Mouse (Mus musculus) embryonic facial prominence, embryonic 10.5 days (tissue): ENCODE measurements around the gene Pepd. TPM values are rescaled to one million over a fixed set of nuclear protein-coding genes. Genes with fewer than 3 reads are reported as not detected.

Source experiments
- DNase-seq: peaks from one replicate; pipeline ENCODE4 v3.0.0-alpha.2; 2017; ENCODE audit warnings: low spot score
- H3K27ac ChIP-seq: fragments of 300-500 bp; sonication (generic); replicated peaks from 2 replicates; pipeline ENCODE4 v1.5.1; 2016; ENCODE audit warnings: mild to moderate bottlenecking
- H3K27me3 ChIP-seq: fragments of 300-500 bp; sonication (generic); replicated peaks from 2 replicates; pipeline ENCODE4 v1.6.1; 2016; ENCODE audit warnings: low read depth, mild to moderate bottlenecking; ENCODE audit not compliant: poor library complexity, severe bottlenecking
- H3K36me3 ChIP-seq: fragments of 300-500 bp; sonication (generic); replicated peaks from 2 replicates; pipeline ENCODE4 v1.6.1; 2016; ENCODE audit warnings: mild to moderate bottlenecking, moderate library complexity
- H3K4me1 ChIP-seq: fragments of 300-500 bp; sonication (generic); 2 replicates; pipeline ENCODE4 v1.6.1; 2016
- H3K4me3 ChIP-seq: fragments of 300-500 bp; sonication (generic); 2 replicates; pipeline ENCODE4 v1.5.1; 2016; ENCODE audit warnings: mild to moderate bottlenecking, moderate library complexity
- H3K9me3 ChIP-seq: fragments of 300-500 bp; sonication (generic); 2 replicates; pipeline ENCODE4 v1.6.1; 2016; ENCODE audit warnings: mild to moderate bottlenecking
- WGBS: fragments of 180-500 bp; shearing (Covaris S2); methylation state at CpG from one replicate; pipeline ENCODE4 v1.1.7; 2016; 5-methylcytosine and 5-hydroxymethylcytosine counted together
- polyA plus RNA-seq: library from polyadenylated mRNA; unstranded; fragments of >200 nt; fragmentation: Nextera tagmentation; extraction: Ambion mirVana; gene quantifications from 2 replicates; pipeline ENCODE4 v1.2.1, GENCODE M21; 2016

Pepd gene
- polyA plus RNA-seq, 1 experiment from 2014 or later, result 77.1 TPM

DNA sequence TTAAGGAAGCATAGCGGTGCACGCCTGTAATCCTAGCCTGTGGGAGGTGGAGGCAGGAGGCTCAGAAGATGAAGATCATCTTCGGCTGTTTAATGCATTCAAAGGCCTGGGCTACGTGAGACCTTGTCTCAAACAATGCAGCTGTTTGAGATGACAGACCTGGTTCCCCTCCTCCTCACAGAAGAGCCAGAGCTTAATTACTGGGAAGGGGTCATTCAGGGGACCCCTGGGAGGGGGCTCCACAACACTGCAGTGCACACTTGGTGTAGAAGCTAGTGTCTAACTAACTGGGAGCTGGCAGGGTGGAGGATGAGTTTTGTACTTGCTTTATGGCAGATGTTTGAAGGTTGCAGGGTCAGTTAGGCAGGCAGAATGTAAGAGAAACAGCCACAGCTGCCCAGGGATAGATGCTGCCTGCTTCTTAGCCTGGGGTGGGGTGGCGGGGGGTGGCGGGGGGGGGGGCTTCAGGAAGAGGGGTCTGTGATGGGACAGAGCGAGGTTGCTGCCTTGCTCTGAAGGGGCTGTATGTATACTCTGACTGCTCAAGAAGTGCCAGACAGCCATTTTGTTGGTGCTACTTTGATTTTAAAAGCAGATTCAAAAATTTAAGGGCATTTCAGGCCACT lies 26.6 kb downstream of the Pepd start:
- Histone ChIP-seq H3K36me3 (peaks cover 48% of the 10 kb centered on the region), H3K9me3 (peaks cover 11% of the 10 kb centered on the region; the same call in 1 of the 2 replicates), H3K4me1 (peaks cover 30% of the 10 kb centered on the region), H3K27ac (peak overlapping the region; percentile 89), H3K4me3 (peak overlapping the region; percentile 18), H3K27me3 (no peaks in the 10 kb centered on the region)
- 26% methylated on average over 7 of the region's 7 CpGs for WGBS
- peak; percentile 39 for DNase-seq

GRCm38 (mm10) chr7:34939262-34939951 lies 27.2 kb downstream of the Pepd start:
- Histone ChIP-seq H3K36me3 (peaks cover 49% of the 10 kb centered on the region), H3K9me3 (peaks cover 11% of the 10 kb centered on the region; the same call in 1 of the 2 replicates), H3K27ac (peak overlapping the region; percentile 89), H3K4me1 (peaks cover 30% of the 10 kb centered on the region), H3K27me3 (no peaks in the 10 kb centered on the region), H3K4me3 (peak overlapping the region; percentile 18)
- peak; percentile 56 for DNase-seq
- WGBS, result 34% methylated on average over 14 of the region's 14 CpGs

- peaks cover 30% of the 10 kb centered on the region for H3K4me1 ChIP-seq
- DNase-seq, result peak; percentile 42
- WGBS, result 27% methylated on average over 7 of the region's 7 CpGs
- no peak overlapping the region for H3K4me3 ChIP-seq
- peak overlapping the region; percentile 89 for H3K27ac ChIP-seq
- peaks cover 11% of the 10 kb centered on the region; the same call in 1 of the 2 replicates for H3K9me3 ChIP-seq
- H3K36me3 ChIP-seq, result peaks cover 47% of the 10 kb centered on the region
- H3K27me3 ChIP-seq, result no peaks in the 10 kb centered on the region
These were observed 27.8 kb downstream of the Pepd start for GRCm38 (mm10) chr7:34939952-34940312.

GRCm38 (mm10) chr7:34943581-34944123 lies 31.5 kb downstream of the Pepd start:
- Histone ChIP-seq H3K36me3 (peaks cover 52% of the 10 kb centered on the region), H3K4me1 (peaks cover 19% of the 10 kb centered on the region), H3K9me3 (no peaks in the 10 kb centered on the region), H3K27ac (no peak overlapping the region), H3K4me3 (no peak overlapping the region), H3K27me3 (no peaks in the 10 kb centered on the region)
- DNase-seq, result no peak
- WGBS, result 74% methylated on average over 4 of the region's 4 CpGs

DNA sequence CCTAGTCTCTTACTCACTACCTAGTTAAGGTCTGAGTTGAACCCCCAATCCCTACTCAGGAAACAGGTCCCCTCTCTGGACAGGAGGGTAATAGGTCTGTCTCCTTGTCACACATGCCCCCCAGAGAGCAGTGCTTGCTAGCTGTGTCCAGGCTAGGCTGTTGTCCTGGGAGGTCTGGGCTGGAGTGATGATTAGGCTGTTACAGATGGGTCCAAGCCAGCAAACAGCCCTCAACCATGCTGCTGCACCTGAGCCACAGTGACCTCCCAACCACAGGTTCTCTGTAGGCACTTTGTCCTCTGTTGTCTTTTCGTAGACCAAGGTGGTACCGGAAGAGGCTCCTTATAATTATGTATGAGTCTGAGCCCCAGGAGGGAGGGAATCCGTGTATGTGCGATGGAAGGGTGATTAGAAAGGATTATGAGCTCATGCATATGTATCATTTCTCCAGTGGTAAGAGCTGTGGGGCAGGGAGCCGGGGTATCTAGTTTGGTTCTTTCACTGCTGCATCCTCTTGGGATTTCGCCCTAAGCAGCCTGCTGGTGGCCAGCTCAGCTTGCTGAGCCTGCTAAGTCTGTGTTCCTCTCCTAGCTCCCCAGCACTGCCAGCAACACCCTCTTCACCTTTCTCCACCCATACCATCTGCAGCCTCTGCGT lies 34.2 kb downstream of the Pepd start:
- H3K9me3 ChIP-seq, result no peaks in the 10 kb centered on the region
- H3K27me3 ChIP-seq, result no peaks in the 10 kb centered on the region
- 83% methylated on average over 7 of the region's 7 CpGs for WGBS
- peaks cover 56% of the 10 kb centered on the region for H3K36me3 ChIP-seq
- no peak overlapping the region for H3K27ac ChIP-seq
- no peak for DNase-seq
- H3K4me3 ChIP-seq, result no peak overlapping the region
- H3K4me1 ChIP-seq, result no peaks in the 10 kb centered on the region

GRCm38 (mm10) chr7:34954548-34954947 lies 42.4 kb downstream of the Pepd start:
- Histone ChIP-seq H3K27me3 (no peaks in the 10 kb centered on the region), H3K27ac (no peak overlapping the region), H3K36me3 (peaks cover 33% of the 10 kb centered on the region; the same call in 1 of the 2 replicates), H3K4me3 (no peak overlapping the region), H3K9me3 (no peaks in the 10 kb centered on the region), H3K4me1 (peaks cover 5% of the 10 kb centered on the region; the same call in 1 of the 2 replicates)
- no peak for DNase-seq
- 87% methylated on average over 9 of the region's 9 CpGs for WGBS

GRCm38 (mm10) chr7:34955295-34955694 lies 43.1 kb downstream of the Pepd start:
- H3K9me3 ChIP-seq, result no peaks in the 10 kb centered on the region
- H3K27ac ChIP-seq, result no peak overlapping the region
- no peak for DNase-seq
- peaks cover 5% of the 10 kb centered on the region; the same call in 1 of the 2 replicates for H3K4me1 ChIP-seq
- no peak overlapping the region for H3K4me3 ChIP-seq
- H3K36me3 ChIP-seq, result peaks cover 33% of the 10 kb centered on the region; the same call in 1 of the 2 replicates
- no peaks in the 10 kb centered on the region for H3K27me3 ChIP-seq
- 86% methylated on average over 3 of the region's 3 CpGs for WGBS

DNA sequence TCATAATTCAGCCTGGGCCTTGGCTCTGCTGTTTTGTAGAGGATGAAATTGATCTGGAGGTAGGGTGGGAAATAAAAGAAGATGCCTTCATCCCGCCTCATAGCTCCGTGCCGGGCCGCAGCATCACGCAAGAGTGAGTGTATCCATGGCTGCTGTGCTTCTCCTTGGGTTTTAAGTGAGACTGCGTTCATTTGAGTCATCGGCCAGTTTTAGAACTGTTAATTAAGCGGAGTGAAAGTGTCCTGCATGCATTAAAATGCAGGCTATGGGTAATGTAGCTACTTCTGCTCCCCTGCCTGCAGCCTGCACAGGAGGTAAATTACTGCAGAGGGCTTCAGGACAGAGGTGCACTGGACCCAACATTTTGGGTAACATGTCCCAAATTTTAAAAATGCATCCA lies 45.0 kb downstream of the Pepd start:
- 93% methylated on average over 8 of the region's 8 CpGs for WGBS
- H3K27ac ChIP-seq, result no peak overlapping the region

DNA sequence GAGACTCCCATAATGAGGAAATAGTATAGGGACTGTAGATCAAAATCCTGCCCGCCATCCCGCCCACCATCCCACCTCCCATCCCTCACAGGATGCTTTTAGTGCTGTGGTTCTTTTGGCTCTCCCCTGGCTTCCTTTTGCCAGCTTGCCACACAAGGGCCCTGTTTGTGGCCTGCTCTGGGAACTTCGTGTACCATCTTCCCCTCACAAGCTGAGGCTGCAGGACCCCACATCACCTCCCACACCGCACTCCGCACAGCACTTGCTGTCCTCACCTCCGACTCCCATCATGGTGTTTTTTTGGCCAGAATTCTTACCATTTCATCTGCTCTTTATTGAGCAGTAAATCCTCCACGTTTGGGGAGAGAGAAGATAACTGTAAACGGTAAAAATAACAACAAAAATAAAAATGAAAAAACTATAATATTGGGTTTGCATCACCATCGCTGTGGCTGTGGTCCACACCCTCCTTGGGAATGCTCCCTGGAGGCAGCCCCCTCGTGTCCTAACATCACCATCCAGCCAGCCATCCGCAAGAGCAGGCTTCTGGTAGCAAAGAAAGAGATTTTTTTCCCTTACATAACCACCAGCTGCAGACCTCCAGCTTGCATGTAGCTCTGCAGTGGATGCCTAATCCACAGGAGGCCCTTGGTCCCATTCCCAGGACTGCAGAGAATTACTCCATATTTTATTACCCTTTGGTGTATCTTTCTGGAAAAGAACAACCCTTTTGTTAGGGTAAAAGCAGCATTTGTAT lies 51.9 kb downstream of the Pepd start:
- WGBS, result 86% methylated on average over 11 of the region's 11 CpGs
- Histone ChIP-seq H3K9me3 (no peaks in the 10 kb centered on the region), H3K36me3 (peaks cover 2% of the 10 kb centered on the region; the same call in 1 of the 2 replicates), H3K4me1 (peaks cover 1% of the 10 kb centered on the region; the same call in 1 of the 2 replicates), H3K27me3 (no peaks in the 10 kb centered on the region), H3K27ac (no peak overlapping the region), H3K4me3 (no peak overlapping the region)
- no peak for DNase-seq

More for the DNA sequence above, 45.0 kb downstream of the Pepd start:
- DNase-seq, result no peak
- H3K4me3 ChIP-seq, result no peak overlapping the region
- H3K4me1 ChIP-seq, result peaks cover 5% of the 10 kb centered on the region; the same call in 1 of the 2 replicates
- no peaks in the 10 kb centered on the region for H3K27me3 ChIP-seq
- H3K9me3 ChIP-seq, result no peaks in the 10 kb centered on the region
- H3K36me3 ChIP-seq, result peaks cover 25% of the 10 kb centered on the region; the same call in 1 of the 2 replicates

DNA sequence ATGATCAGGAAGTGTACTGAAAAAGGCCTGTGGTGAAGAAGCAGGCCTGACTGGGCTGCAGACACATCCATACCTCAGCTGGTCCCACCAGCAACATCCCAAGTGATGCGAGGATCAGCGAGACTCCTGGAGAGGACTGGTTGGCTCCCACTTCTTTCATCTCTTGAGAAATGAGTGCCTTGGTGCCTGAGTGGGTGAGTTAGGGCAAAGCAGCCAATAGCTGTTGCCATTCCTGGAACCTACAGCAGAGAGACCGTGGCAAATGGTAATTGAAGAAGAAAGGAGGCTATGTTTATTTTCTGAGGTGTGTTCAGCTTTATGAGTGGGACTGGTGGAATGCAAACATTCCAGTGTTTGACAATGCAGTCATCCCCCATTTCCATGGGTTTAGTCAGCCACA lies 55.2 kb downstream of the Pepd start:
- no peak overlapping the region for H3K4me3 ChIP-seq
- no peak for DNase-seq
- 79% methylated on average over 3 of the region's 3 CpGs for WGBS
- peaks cover 4% of the 10 kb centered on the region for H3K4me1 ChIP-seq
- no peaks in the 10 kb centered on the region for H3K9me3 ChIP-seq
- no peaks in the 10 kb centered on the region for H3K27me3 ChIP-seq
- H3K36me3 ChIP-seq, result peaks cover 26% of the 10 kb centered on the region
- H3K27ac ChIP-seq, result no peak overlapping the region

DNA sequence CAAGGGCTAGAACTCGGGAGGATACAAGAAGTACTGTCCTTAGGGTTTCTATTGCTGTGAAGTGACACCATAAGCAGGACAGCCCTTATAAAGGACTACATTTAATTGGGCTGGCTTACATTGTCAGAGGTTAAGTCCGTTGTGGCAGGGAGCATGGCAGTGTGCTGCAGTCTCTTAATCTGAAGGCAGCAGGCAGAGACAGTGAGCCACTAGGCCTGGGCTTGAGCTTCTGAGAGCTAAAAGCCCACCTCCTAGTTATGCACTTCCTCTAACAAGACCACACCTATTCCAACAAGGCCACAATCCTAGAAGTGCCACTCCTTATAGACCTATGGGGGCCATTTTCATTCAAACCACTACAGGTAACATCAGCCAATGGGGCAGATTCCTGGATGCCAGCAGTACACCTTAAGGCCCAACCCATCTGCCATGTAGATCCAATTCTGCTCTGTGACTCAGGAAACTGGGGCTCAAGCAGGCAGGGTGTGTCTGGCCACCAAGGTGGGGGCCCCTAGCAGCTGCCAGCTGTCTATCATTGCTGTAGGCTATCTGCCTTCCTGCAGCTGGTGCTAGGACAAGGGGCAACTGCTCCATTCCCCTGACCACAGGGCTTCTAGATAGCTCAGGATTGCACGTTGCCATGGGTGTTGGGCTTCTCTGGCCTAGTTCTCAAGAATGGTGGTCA lies 56.7 kb downstream of the Pepd start:
- H3K4me1 ChIP-seq, result peaks cover 20% of the 10 kb centered on the region
- H3K27ac ChIP-seq, result no peak overlapping the region
- peaks cover 26% of the 10 kb centered on the region for H3K36me3 ChIP-seq
- no peak for DNase-seq
- WGBS, result 90% methylated on average over 3 of the region's 3 CpGs
- no peak overlapping the region for H3K4me3 ChIP-seq
- H3K27me3 ChIP-seq, result no peaks in the 10 kb centered on the region
- no peaks in the 10 kb centered on the region for H3K9me3 ChIP-seq
